Mouse (Mus musculus): ENCODE data around the gene Pitx3. TPM values are rescaled to one million over a fixed set of nuclear protein-coding genes. Genes with fewer than 3 reads are reported as not detected.
"Not testable (repeated sequence)": the region's sequence is repeated elsewhere in the genome, so short reads cannot be mapped to it uniquely, and the experiment has no call there.

Gene Pitx3
- total RNA-seq, 2 experiments from 2014 or later, result 0.58 to 0.62 TPM

DNA sequence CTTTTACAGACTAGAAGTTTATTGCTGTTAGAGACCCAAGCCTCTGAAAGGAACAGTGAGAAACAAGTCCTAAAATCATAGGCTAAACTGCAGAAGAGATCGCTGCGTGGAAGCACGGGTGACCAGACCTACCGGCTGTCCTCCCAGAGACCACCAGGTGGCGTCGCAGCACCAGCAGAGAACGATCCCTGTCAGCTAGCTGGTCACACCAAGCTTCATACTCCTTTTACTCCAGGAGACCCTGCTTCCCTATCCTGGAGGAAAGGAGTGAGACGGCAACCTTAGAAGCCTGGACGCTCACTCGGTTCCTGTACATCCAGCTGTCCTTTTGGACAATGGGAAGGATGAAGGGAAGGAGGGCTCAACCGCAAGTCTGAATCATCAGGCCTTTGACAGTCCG, 12.8 kb downstream of the Pitx3 start:
- intact Hi-C loops (cut with DNase I), result loop anchor here (1.0 to 2.0 kb wide), 3 partner anchors 46 to 174 kb away; no protein-coding TSS in a partner anchor
- peak; percentile 88 to 94 for DNase-seq

DNA sequence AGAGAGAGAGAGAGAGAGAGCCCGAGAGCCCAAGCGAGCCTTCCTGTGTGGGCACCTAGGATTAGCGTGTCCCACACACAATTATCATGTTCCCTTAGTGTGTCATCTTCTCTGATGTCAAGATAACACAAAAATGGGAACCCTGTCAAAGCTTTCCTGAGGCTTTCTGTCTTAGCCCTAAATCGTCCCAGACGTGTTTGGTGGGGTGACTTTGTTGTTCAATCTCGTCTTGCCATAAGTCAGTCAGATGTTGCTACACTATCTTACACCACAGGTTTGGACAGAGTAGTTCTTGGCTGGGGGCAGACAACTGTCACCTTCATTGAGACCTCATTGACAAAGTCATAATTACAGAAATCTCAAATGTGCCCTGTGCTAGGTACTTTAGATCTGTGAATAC, 15.5 kb downstream of the Pitx3 start:
- intact Hi-C loops (cut with DNase I), result no loop called here
- no peak for DNase-seq

DNA sequence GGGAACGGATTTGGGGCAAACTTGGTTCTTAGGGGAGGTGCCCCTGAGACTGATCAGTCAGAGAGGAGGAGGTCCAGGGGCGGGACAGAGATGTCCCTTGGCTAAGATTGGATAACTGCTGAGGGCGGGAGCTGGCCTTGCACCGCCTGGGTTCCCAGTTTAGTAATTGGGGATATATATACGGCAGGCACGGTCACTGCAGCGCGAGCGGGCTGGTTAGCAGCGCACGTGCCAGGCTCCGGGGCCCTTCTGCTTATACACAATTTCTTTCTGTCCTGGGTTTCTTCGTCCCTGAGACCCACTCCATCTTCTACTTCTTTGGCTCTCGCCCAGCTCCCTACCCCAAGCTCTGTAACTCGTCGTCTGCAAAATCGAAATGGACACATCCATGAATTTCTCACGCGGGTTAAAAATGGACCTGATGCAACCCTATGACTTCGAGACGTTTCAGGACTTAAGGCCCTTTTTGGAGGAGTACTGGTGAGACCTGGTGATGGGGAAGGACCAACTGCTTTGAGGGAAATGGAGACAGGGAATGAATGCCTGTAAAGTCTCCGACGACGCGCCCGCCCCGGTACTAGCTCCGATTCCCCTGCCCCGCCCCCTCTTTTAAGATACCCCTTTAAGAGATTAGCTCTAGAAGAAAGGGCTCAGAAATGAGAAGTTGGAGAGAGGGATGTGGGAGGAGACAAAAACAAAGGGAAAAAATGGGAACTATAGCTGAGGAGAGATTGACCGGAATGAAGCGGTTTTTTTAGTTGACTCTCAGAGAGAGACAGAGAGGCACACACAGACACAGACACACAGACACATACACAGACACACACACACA, 16.2 kb downstream of the Pitx3 start, which contains the start of gene Elovl3:
Elovl3 (plus strand) TSS at position 204 of the 832 bp plus-strand sequence.
- peak; percentile 25 to 30 for DNase-seq
- intact Hi-C loops (cut with DNase I), result no loop called here

DNA sequence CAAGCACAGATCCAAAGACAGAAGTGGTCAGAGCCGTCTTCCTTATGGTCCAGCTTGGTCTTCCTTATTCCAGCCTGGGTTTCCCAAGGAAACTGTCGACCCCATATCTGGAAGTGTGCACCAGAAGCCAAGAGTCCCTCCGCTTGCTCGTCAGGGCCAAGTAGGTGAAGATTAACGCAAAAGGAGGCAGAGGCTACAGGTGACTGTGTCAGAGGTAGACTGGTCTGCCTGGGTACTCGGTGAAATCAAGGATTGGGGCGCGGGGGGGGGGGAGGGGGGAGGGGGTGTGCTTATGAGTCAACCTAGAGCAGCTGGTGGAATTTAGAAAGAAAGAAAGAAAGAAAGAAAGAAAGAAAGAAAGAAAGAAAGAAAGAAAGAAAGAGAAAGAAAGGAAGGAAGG, 16.8 kb downstream of the Pitx3 start:
- no peak for DNase-seq
- intact Hi-C loops (cut with DNase I), result no loop called here

DNA sequence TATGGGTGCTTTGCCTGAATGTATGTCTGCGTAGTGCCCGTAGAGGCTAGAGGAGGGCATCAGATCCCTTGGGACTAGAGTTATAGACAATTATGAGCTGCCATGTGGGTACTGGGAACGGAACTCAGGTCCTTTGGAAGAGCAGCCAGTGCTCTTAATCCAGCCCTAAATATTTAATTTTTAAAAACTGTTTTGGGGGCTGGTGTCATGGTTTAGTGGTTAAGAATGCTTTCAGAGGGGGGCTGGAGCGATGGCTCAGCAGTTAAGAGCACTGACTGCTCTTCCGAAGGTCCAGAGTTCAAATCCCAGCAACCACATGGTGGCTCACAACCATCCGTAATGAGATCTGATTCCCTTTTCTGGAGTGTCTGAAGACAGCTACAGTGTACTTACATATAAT, 18.4 kb downstream of the Pitx3 start:
- intact Hi-C loops (cut with DNase I); DNase-seq: not testable (repeated sequence)

DNA sequence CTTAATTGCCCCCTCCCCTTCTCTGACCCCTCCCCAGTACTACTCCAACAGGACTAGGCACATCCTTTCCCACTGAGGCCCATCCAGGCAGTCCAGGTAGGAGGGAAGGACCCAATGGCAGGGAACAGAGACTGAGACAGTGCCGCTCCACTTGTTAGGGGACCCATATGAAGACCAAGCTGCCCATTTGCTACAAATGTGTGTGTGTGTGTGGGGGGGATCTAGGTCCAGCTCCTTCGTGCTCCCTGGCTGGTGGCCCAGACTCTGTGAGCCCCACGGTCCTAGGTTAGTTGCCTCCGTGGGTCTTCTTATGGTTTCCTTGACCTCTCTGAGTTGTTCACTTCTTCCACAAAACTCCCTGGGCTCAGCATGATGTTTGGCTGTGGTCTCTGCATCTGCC, 21.8 kb downstream of the Pitx3 start:
- intact Hi-C loops (cut with DNase I), result no loop called here
- no peak for DNase-seq

DNA sequence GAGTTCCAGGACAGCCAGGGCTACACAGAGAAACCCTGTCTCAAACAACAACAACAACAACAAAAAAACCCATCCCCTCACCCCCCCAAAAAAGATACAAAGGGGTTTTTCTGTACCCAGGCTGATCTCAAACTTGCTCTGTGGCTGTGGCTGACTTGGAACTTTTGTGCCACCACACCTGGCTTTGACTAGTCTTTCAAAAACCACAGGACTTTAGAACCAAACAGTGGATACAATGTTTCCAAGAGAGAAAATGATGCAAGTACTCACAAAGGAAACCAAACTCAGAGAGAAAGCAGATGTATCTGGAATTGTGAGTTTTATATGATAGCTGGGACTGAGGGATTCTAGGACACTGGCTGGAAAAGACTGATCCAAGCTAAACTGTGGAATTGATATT, 23.5 kb downstream of the Pitx3 start:
- no peak for DNase-seq
- intact Hi-C loops (cut with DNase I), result no loop called here

GRCm38 (mm10) chr19:46123876-46124275, 24.2 kb downstream of the Pitx3 start:
- no peak for DNase-seq
- intact Hi-C loops (cut with DNase I), result no loop called here

- intact Hi-C loops (cut with DNase I), result no loop called here
- DNase-seq, result no peak
These were observed 27.3 kb downstream of the Pitx3 start for GRCm38 (mm10) chr19:46120872-46121271.

- intact Hi-C loops (cut with DNase I), result no loop called here
- no peak for DNase-seq
These were observed 28.7 kb downstream of the Pitx3 start for GRCm38 (mm10) chr19:46119458-46119857.

DNA sequence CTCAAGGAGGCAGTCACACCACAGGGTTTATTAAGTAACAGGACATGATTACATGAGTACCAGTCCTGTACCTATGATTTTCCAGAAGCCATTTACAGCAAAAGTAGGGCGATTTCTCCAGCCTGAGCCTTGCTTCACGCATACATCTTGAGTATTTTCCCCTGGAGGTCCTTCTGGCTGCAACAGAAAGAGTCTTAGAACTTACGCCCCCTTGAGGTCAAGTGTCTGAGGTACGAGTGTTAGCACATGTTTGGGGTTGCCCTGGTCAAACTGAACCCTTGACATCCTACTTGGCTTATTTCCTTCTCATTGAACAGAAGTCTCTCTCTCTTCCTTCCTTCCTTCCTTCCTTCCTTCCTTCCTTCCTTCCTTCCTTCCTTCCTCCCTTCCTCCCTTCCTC, 33.5 kb downstream of the Pitx3 start:
- DNase-seq, result no peak
- intact Hi-C loops (cut with DNase I), result no loop called here

DNA sequence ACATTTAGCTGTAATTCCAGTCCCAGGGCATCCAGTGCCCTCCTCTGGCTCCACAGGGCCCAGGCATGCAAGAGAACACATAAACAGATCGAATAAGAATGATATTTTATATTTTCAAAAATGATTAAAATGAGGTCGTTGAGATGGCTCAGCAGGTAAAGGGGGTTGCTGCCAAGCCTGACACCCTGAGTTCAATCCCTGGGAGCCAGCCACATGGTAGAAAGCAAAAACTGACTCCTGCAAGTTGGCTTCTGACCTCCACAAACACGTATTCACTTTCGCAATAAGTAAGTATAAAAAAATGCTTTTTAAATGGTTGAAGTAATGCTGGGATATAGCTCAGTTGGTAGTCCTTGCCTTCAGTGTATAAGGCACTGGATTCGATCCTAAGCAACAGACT, 37.3 kb downstream of the Pitx3 start:
- no peak for DNase-seq
- intact Hi-C loops (cut with DNase I), result no loop called here

- DNase-seq, result no peak
These were observed 37.9 kb downstream of the Pitx3 start for GRCm38 (mm10) chr19:46110214-46110613.

DNA sequence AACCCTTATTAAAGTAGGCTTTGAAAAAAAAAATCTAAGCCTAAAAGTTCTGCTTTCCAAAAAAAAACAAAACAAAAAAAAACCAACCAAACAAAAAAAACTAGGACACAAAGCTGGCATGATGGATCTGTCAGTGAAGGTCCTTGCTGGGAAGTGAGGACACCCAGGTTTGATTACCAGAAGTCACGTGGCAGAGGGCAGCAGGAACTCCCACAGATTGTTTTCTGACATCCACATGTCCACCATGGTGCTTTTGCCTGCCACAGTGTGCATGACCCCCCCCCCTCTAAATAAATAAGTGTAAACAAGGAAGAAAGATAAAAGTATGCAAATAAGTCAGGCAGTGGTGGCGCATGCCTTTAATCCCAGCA, 44.0 kb downstream of the Pitx3 start:
- intact Hi-C loops (cut with DNase I), result no loop called here
- no peak for DNase-seq

More at GRCm38 (mm10) chr19:46110214-46110613, 37.9 kb downstream of the Pitx3 start:
- intact Hi-C loops (cut with DNase I), result no loop called here

GRCm38 (mm10) chr19:46103437-46104186, 44.5 kb downstream of the Pitx3 start:
- intact Hi-C loops (cut with DNase I), result no loop called here
- DNase-seq, result no peak

GRCm38 (mm10) chr19:46099561-46099960, 48.6 kb downstream of the Pitx3 start:
- intact Hi-C loops (cut with DNase I), result no loop called here
- DNase-seq, result no peak

- intact Hi-C loops (cut with DNase I), result no loop called here
- DNase-seq, result no peak
These were observed 51.7 kb downstream of the Pitx3 start for GRCm38 (mm10) chr19:46096396-46096795.

- intact Hi-C loops (cut with DNase I), result no loop called here
- DNase-seq, result no peak
These were observed 52.8 kb downstream of the Pitx3 start for GRCm38 (mm10) chr19:46095291-46095690.

DNA sequence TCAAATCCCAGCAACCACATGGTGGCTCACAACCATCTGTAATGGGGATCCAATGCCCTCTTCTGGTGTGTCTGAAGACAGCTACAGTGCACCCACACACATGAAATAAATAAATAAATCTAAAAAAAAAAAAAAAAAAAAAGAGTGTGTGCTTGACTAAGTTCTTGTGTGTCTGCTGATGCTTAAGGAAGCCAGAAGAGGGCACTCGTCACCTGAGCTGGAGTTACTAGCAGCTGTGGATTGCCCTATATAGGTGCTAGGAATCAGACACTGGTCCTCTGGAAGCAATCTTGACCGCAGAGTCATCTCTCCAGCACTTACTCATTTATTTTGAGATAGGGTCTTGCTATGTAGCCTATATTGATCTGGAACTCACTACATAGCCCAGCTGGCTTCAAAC, 54.0 kb downstream of the Pitx3 start:
- intact Hi-C loops (cut with DNase I), result no loop called here
- no peak for DNase-seq

DNA sequence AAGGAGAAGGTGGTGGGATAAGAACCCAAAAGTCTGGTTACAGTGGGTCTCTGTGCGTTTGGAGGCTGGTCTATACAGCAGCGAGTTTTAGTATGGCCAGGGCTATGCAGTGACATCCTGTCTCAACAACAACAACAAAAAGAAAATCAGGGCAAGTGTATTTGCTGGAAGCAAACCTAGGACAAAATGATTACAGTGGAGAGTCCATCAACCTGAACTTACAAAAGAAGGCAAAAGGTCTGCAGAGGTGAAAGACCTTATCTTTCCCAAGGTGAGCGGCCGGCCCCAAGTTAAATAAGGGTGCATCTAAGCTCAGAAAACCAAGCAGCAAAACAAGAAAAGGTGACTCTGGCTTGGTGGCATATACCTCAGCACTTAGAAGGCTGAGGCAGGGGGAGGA, 56.5 kb downstream of the Pitx3 start:
- intact Hi-C loops (cut with DNase I), result no loop called here
- no peak for DNase-seq

DNA sequence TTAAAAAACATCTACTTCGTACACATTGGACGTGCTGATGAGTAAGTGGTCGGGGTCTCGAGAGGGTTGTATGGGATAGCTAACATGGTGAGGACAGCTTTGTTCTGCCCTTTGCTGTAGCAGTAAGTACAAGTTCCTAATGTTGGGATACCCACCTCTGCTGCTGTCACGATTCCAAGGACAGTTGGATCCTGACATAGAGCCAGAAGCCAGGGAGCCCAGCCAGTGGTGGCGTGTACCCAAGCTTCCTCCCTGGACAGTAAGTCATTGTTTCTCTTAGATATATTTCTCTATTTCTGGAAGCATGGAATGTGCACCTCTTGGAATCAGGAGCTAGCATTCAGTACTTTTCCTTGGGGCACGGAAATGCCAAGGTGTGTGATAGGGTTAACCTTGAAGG, 60.3 kb downstream of the Pitx3 start:
- DNase-seq, result peak; percentile 63 to 71
- intact Hi-C loops (cut with DNase I), result loop anchor here (2.0 kb wide), 2 partner anchors 47 to 167 kb away; no protein-coding TSS in a partner anchor

- peak; percentile 52 to 62 for DNase-seq
- intact Hi-C loops (cut with DNase I), result loop anchor here (2.0 kb wide), 1 partner anchor 168 kb away; no protein-coding TSS in a partner anchor
These were observed 61.8 kb downstream of the Pitx3 start for GRCm38 (mm10) chr19:46086337-46086736.

All from heart, postnatal 36 days (tissue).